Mouse (Mus musculus) lung, postnatal 0 days (tissue): ENCODE measurements at regions not wholly inside any gene's neighbourhood (a gene's known extent, or its start where the extent isn't known, plus 50 kb on each side); places are given as distances from the start of the nearest gene placed in this dataset.

Experiments used
- CTCF ChIP-seq: IDR thresholded peaks from 2 replicates; pipeline ENCODE4 v1.5.1; 2016; ENCODE audit warnings: antibody characterized with exemption, mild to moderate bottlenecking
- EP300 ChIP-seq: IDR thresholded peaks from 2 replicates; pipeline ENCODE4 v1.6.1; 2016; ENCODE audit warnings: antibody characterized with exemption, mild to moderate bottlenecking, control low read depth

- TF ChIP-seq CTCF (peak; percentile 15; the same call in 1 of the 2 replicates), EP300 (no peak)
These were observed 218.4 kb downstream of the Gm906 start for GRCm38 (mm10) chr13:50031757-50032156.
